Mouse (Mus musculus): Measurements from ENCODE around the gene Efna5.

DNA sequence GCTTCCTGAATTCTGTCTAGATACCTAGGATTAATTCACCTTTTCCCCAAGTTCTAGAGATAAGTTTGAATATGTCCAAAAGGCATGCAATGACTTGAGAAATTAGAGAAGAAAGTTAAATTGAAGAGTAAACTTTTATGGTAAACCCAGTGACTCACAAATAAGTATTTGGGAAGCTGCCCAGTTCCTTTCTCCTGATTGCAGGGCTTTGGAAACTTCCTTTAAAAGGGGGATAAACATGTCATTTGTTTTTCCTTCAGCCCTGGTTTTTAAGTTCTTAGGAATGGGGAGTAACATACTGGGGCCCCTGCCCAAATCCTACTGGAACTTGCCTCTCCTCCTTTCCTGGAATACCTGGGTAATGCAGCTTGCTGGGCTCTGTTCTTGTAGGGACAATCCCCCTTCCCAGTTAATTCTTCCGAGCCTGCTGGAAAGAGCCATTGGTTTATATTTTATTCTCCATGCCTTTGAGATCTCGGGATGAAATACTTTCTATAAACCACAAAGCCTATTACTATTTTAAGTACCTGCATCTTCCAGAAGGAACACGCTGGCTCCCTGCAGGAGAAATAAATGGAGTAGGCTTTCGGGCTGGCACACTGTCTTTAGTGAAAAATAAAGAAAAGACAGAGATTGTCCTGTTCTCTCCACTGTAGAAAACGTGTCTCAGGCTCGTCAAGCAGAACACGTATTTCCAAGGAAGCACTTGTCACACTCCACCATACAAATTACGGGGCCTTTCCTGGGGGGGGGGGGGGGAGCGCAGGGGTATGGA is 282.2 kb downstream of the Efna5 start:
- TF ChIP-seq POLR2A (IDR thresholded peaks at IDR 0.05; ENCODE audit: low read depth, low read length) = no peak
- TF ChIP-seq CTCF (conservative IDR thresholded peaks at IDR 0.05; ENCODE audit: insufficient read depth, insufficient read length, low read depth, low read length) = no peak
